Mouse (Mus musculus) heart, adult 2 months (tissue): ENCODE measurements at regions not wholly inside any gene's neighbourhood (a gene's known extent, or its start where the extent isn't known, plus 50 kb on each side); places are given as distances from the start of the nearest gene placed in this dataset.

Experiments used
- DNase-seq, 2 experiments: peaks; one replicate each; pipeline ENCODE4 v3.0.0; 2021
- H3K27ac ChIP-seq: fragments of 200-600 bp; 2 replicates; pipeline ENCODE4 v1.8.1; 2022
- H3K27me3 ChIP-seq: fragments of 200-500 bp; 2 replicates; pipeline ENCODE4 v1.6.1; 2012; ENCODE audit warnings: mild to moderate bottlenecking, low read length, inconsistent platforms, mixed read lengths; ENCODE audit not compliant: control insufficient read depth, insufficient read depth
- H3K36me3 ChIP-seq: fragments of 200-500 bp; 2 replicates; pipeline ENCODE4 v1.6.1; 2012; ENCODE audit warnings: low read length, inconsistent platforms; ENCODE audit not compliant: control insufficient read depth, insufficient read depth
- H3K4me1 ChIP-seq: fragments of 200-500 bp; 2 replicates; pipeline ENCODE4 v1.6.1; 2011; ENCODE audit warnings: low read length; ENCODE audit not compliant: control insufficient read depth, insufficient read depth
- H3K4me3 ChIP-seq: fragments of 200-600 bp; 2 replicates; pipeline ENCODE4 v1.8.1; 2022
- H3K79me2 ChIP-seq: fragments of 200-500 bp; replicated peaks from 2 replicates; pipeline ENCODE4 v1.6.1; 2012; ENCODE audit warnings: mild to moderate bottlenecking, inconsistent platforms, low read length, moderate library complexity, mixed read lengths; ENCODE audit not compliant: control insufficient read depth, insufficient read depth
- H3K9ac ChIP-seq: fragments of 200-500 bp; 2 replicates; pipeline ENCODE4 v1.6.1; 2012; ENCODE audit warnings: low read depth, mild to moderate bottlenecking, control low read depth, inconsistent platforms, low read length, mixed read lengths
- CTCF ChIP-seq: fragments of 200-600 bp; IDR thresholded peaks from 2 replicates; pipeline ENCODE4 v1.8.1; 2022; ENCODE audit warnings: antibody characterized with exemption, mild to moderate bottlenecking, moderate library complexity
- EP300 ChIP-seq: fragments of 200-500 bp; IDR thresholded peaks from 2 replicates; pipeline ENCODE4 v1.6.1; 2011; ENCODE audit warnings: low read depth, low read length, control low read depth; ENCODE audit not compliant: insufficient read depth
- POLR2A ChIP-seq: fragments of 200-500 bp; IDR thresholded peaks from 2 replicates; pipeline ENCODE4 v1.6.1; 2011; ENCODE audit warnings: mild to moderate bottlenecking, low read depth, low read length, control low read depth; ENCODE audit not compliant: insufficient read depth
- WGBS: fragments of 180-500 bp; shearing (Covaris S2); methylation state at CpG from one replicate; pipeline ENCODE4 v1.1.7; 2018; 5-methylcytosine and 5-hydroxymethylcytosine counted together
- intact Hi-C: fragments of 180-260 bp; cut with DNase I; formaldehyde crosslinking; loops from one replicate; pipeline ENCODE4 v1.15.1; 2025

GRCm38 (mm10) chr5:51829020-51829419 lies 261.5 kb upstream of the Ppargc1a start:
- no peaks in the 10 kb centered on the region for H3K79me2 ChIP-seq
- no peaks in the 10 kb centered on the region for H3K27me3 ChIP-seq
- H3K9ac ChIP-seq = no peak overlapping the region
- H3K4me1 ChIP-seq = no peaks in the 10 kb centered on the region
- H3K36me3 ChIP-seq = no peaks in the 10 kb centered on the region
- WGBS = 84% methylated on average over 5 of the region's 5 CpGs
- no peak for DNase-seq
- H3K4me3 ChIP-seq = no peak overlapping the region
- TF ChIP-seq EP300 = no peak
- no peak for TF ChIP-seq CTCF
- no peak for TF ChIP-seq POLR2A
- H3K27ac ChIP-seq = no peak overlapping the region
- intact Hi-C loops = no loop called here

GRCm38 (mm10) chr5:51826269-51826668 lies 258.7 kb upstream of the Ppargc1a start:
- DNase-seq = no peak
- WGBS = 67% methylated on average over 1 of the region's 1 CpGs
- H3K79me2 ChIP-seq = no peaks in the 10 kb centered on the region
- no peaks in the 10 kb centered on the region for H3K36me3 ChIP-seq
- H3K4me1 ChIP-seq = no peaks in the 10 kb centered on the region
- intact Hi-C loops = no loop called here
- no peak overlapping the region for H3K27ac ChIP-seq
- no peak overlapping the region for H3K4me3 ChIP-seq
- no peak for TF ChIP-seq CTCF
- TF ChIP-seq POLR2A = no peak
- TF ChIP-seq EP300 = no peak
- no peaks in the 10 kb centered on the region for H3K27me3 ChIP-seq
- no peak overlapping the region for H3K9ac ChIP-seq

DNA sequence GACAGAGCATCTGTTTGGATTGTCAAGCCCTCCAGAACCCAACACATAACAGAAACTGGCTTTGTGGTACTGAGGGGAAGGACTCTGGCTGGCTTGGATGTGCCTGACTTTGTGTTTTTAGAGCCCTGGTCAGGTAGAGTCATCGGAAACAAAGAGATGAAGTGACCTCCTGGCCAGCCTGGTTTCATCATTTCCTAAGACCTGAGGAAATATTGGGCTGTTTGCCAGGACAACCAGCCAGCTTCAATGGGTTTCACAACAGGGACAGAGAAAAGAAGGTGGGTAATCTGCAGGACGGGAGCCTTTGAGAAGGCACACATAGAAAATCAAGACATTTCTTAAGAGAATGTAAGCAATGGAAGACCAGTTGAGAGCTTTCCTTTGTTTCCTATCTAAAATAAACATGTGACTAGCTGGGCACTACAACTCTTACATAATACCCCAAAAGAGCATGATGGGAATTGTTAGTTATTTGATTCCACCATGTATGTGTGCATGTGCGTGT lies 258.1 kb upstream of the Ppargc1a start:
- H3K9ac ChIP-seq = no peak overlapping the region
- intact Hi-C loops = no loop called here
- H3K4me3 ChIP-seq = no peak overlapping the region
- no peaks in the 10 kb centered on the region for H3K4me1 ChIP-seq
- no peaks in the 10 kb centered on the region for H3K79me2 ChIP-seq
- TF ChIP-seq EP300 = no peak
- TF ChIP-seq POLR2A = no peak
- TF ChIP-seq CTCF = no peak
- no peaks in the 10 kb centered on the region for H3K27me3 ChIP-seq
- H3K36me3 ChIP-seq = no peaks in the 10 kb centered on the region
- DNase-seq = no peak
- 64% methylated on average over 3 of the region's 3 CpGs for WGBS
- H3K27ac ChIP-seq = no peak overlapping the region

GRCm38 (mm10) chr5:51824731-51825130 lies 257.2 kb upstream of the Ppargc1a start:
- whole genome bisulfite sequencing = 61% methylated on average over 4 of the region's 4 CpGs
- Histone ChIP-seq H3K9ac (no peak overlapping the region), H3K27ac (no peak overlapping the region), H3K27me3 (no peaks in the 10 kb centered on the region), H3K79me2 (no peaks in the 10 kb centered on the region), H3K4me1 (no peaks in the 10 kb centered on the region), H3K36me3 (no peaks in the 10 kb centered on the region), H3K4me3 (no peak overlapping the region)
- DNase-seq = no peak
- TF ChIP-seq POLR2A (no peak), EP300 (no peak), CTCF (no peak)
- intact Hi-C loops = no loop called here

DNA sequence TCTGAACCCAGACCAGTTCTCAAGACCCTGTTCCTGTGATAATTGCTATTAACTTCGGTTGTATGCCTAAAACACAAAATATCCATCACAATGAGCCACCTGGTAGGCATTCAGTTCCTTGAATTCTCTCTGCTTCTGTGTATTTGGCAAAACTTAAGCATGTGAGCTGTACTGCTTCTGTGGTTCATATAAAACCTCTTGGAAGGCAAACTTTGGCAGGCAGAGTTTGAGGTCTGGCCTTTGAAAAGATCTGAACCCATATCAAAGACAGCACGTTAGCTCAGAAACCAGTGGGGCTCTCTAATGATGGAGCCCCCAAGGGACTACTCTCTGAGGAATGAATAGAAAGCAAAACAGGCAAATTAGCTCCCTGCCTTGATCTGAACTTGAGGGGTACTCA lies 256.1 kb upstream of the Ppargc1a start:
- intact Hi-C loops = no loop called here
- Histone ChIP-seq H3K4me3 (no peak overlapping the region), H3K4me1 (no peaks in the 10 kb centered on the region), H3K9ac (no peak overlapping the region), H3K79me2 (no peaks in the 10 kb centered on the region), H3K36me3 (no peaks in the 10 kb centered on the region), H3K27ac (no peak overlapping the region), H3K27me3 (no peaks in the 10 kb centered on the region)
- DNase-seq = no peak
- 76% methylated on average over 2 of the region's 2 CpGs for WGBS
- no peak for TF ChIP-seq EP300
- no peak for TF ChIP-seq POLR2A
- no peak for TF ChIP-seq CTCF

GRCm38 (mm10) chr5:51816258-51816657 lies 248.7 kb upstream of the Ppargc1a start:
- DNase-seq = no peak
- no peak overlapping the region for H3K27ac ChIP-seq
- TF ChIP-seq EP300 (no peak), CTCF (no peak), POLR2A (no peak)
- H3K4me3 ChIP-seq = no peak overlapping the region
- no peaks in the 10 kb centered on the region for H3K79me2 ChIP-seq
- no peaks in the 10 kb centered on the region for H3K36me3 ChIP-seq
- WGBS = 73% methylated on average over 2 of the region's 2 CpGs
- H3K9ac ChIP-seq = no peak overlapping the region
- H3K4me1 ChIP-seq = no peaks in the 10 kb centered on the region
- no peaks in the 10 kb centered on the region for H3K27me3 ChIP-seq
- intact Hi-C loops = no loop called here
